Mouse (Mus musculus) adrenal gland, postnatal 36 days (tissue): Measurements from ENCODE around the gene Zfp934. TPM values are rescaled to one million over a fixed set of nuclear protein-coding genes. Genes with fewer than 3 reads are reported as not detected.
"Not testable (repeated sequence)": the region's sequence is repeated elsewhere in the genome, so short reads cannot be mapped to it uniquely, and the experiment has no call there.

ENCODE experiments used
- DNase-seq, 2 experiments: peaks; one replicate each; pipeline ENCODE4 v3.0.0; 2021; ENCODE audit warnings: mixed read lengths in 1 of 2
- long read RNA-seq, 2 experiments: library from polyadenylated mRNA; stranded (forward); transcript quantifications; one replicate each; pipeline ENCODE4 v2.0.0; 2021; ENCODE audit warnings: borderline sequencing depth in 2 of 2
- microRNA-seq: library from miRNA; unstranded; fragments of <30 nt; microRNA quantifications from one replicate; pipeline ENCODE4 v1.2.0, GENCODE M21; 2021
- total RNA-seq, 2 experiments: library from RNA; stranded (reverse); gene quantifications; 2 replicates each; pipeline ENCODE4 v1.2.3; 2021

Zfp934 gene
- 1 to 10 TPM; 3.2 to 4.9 TPM for total RNA-seq
- long read RNA-seq, experiment 1, partial matches to known transcripts = 0 of 9 reads
- long read RNA-seq, experiment 1, other reads (novel, unspliced or antisense) = 5 of 9 reads
- long read RNA-seq, experiment 2, partial matches to known transcripts = 0 of 1 reads
- long read RNA-seq, experiment 2, other reads (novel, unspliced or antisense) = 0 of 1 reads

DNA sequence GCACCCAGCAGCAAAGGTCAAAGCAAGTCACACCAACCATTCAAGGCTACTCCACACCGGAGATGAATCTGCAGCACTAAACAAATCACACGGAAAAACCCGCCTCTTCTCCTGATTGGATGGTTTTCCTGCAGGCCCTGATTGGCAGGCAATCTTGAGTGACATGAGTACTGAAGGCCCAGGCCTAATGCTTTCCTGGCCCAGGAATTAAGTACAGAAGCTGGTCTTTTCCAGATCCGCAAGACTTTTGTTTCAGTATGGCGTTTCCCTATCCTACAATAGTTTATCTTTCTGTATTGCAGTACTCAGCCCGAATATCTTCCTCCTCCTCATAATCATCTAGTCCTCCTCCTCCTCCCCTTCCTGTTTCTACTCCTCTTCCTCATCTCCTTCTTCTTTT is at the start of gene Zfp934:
Gene Zfp934, minus strand, starts transcription at position 101 of the 400 bp plus-strand sequence.
- DNase-seq = not testable (repeated sequence)

DNA sequence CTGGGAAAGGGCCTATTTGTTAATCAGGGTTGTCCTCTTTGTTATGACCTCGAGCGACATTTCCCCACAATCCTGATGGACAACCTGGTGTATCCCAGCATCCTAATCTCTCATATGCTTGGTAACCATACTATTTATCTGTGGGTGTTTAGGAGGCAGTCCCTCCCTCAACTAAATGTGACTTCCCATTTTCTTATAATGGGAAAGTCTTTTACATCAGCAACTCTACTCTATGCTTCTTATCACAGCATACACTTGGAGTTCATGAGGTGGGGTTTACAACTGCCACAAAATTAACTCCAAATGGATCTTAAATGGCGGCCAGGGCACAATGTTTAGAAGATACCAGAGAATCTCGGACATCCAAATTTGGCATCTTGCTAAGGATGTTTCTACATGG is 46.5 kb upstream of the Zfp934 start:
- DNase-seq = not testable (repeated sequence)

DNA sequence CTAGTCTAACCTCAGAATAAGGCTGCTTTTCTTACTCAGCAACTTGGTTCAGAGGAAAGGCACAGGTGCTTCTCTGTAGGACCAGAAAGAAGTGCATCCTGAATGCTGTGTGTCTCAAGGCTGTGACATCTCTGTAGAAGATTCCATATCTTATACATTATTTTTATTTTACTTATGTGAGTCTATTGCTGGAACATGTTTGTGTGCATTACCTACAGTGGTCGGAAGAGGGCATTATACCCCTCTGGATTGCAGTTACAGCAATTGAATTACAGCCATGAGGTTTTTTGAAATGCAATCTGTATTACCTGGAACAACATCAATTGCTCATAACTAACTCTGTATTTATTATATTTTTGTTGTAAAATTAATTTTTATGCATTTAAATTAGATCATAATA is 9.3 kb downstream of the Zfp934 start:
- peak; percentile 10 to 25 for DNase-seq

DNA sequence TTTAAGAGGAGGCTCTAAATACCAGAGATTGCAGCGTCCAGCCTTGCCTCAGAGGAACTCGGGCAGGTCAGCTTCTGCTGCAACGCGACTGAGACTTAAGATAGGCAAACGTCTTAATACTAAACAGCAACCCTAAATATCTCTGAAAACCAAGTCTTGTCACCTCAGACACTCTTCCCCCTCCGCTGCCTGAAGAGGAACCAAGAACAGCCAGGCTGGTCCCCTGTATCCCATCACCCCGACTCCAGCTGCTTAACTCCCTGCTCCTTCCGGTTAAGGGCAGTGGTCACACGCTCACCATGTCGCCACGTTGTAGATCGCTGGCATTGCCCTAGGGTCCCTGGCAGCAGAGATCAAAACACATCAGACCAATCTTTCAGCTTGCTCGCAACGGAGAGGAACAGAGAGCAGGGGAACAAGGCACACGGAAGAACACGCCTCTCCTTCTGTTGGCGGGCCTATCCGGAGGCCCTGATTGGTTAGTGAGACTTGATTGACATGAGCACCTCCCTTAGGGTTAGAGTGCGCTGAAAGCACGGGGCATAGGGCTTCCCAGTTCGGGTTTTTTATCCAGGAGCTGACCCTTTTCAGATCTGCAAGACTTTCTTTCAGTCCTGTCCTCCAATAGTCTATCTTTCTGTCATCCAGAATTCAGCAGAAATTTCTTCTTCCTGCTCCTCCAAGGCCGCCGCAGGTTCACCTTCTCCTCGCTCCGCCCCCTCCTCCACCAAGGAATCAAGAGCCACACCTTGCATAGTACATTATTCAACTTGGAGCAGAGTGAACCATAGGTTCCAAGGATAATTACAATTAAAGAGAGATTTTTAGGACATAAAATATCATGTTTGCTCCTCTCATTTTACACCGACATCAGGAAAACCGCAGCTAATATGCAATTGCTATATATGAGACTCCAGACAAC is 12.5 kb downstream of the Zfp934 start, which contains the start of gene Zfp935:
Gene Zfp935, minus strand, starts transcription at position 323 of the 922 bp plus-strand sequence.
- DNase-seq = peak; percentile 69 to 70

DNA sequence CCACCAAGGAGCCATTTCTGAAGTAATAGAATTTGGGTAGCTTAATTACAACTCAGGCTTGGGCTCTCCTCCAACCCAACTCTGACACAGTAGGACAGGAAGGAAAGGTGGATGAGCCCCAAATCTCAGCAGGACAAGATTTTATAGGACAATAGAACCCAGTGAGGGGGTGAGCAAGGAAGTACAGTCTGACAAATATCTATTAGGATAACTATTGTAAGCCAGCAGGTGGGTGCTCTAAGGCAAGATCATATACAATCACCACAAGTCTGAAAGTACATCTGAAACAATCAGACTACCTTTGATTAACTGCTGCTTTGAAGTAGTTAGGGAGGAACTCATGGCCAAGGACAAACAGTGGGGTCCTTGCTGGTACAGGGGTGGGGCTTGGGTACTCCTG is 40.9 kb downstream of the Zfp934 start:
- DNase-seq = not testable (repeated sequence)

DNA sequence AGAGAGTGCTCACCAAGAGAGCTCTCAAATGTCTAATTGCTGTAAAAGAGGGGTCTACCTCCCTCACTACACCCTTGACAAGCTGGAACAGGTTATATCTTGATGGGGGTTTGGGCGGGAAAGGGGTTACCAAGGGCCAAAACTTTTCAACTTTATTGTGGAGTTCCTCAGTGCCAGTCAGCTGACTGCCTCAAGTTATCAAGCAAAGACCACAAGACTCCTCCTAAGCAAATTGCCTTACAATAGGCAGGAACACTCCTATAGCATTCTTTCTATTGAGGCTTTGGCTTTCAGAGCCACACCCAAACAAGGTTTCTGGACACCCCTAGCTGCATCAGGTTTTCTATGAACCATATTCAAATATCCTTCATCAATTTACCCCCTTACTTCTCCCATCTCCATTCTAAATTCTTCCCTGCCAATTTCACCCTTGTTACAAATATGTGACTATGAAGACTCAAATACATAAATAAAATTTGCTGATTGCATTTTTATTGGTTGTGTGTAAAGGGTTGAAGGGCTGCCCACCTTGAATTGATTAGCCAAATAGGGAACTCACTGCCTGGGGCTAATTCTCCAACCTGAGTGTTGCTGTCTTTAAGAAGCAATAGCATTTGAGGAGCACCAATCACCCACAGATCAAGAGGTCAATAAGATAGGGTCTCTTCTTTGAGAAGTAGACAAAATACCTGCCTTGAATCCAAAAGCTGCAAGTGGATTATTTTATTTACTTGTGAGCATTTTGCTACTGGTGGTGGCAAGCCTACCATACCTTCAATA is 60.2 kb downstream of the Zfp934 start:
- DNase-seq = not testable (repeated sequence)

DNA sequence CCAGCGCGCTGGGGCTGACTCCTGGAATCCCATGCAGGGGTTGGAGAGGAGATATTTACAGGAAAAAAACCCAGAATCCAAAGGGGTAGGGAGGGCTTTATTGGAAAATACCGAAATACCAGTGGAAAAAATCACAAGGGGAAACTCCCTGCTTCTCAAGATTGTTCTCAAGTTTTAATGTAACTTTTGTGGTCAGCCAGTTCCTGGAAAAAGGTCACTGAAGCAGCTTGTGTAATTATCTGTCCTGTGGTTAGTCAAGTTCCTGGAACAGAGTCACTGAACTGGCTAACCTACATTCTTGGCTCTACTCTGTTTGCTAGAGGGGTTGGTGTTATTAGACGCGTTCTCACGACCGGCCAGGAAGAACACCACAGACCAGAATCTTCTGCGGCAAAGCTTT is 98.3 kb downstream of the Zfp934 start:
- not testable (repeated sequence) for DNase-seq

DNA sequence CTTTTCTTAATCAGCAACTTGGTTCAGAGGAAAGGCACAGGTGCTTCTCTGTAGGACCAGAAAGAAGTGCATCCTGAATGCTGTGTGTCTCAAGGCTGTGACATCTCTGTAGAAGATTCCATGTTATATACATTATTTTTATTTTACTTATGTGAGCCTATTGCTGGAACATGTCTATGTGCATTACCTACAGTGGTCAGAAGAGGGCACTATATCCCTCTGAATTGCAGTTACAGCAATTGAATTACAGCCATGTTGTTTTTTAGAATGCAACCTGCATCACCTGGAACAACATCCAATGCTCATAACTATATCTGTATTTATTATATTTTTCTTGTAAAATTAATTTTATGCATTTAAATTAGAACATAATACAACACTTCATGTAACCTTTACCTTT is 101.1 kb downstream of the Zfp934 start:
- peak in 1 of 2 experiments; percentile 8 for DNase-seq

DNA sequence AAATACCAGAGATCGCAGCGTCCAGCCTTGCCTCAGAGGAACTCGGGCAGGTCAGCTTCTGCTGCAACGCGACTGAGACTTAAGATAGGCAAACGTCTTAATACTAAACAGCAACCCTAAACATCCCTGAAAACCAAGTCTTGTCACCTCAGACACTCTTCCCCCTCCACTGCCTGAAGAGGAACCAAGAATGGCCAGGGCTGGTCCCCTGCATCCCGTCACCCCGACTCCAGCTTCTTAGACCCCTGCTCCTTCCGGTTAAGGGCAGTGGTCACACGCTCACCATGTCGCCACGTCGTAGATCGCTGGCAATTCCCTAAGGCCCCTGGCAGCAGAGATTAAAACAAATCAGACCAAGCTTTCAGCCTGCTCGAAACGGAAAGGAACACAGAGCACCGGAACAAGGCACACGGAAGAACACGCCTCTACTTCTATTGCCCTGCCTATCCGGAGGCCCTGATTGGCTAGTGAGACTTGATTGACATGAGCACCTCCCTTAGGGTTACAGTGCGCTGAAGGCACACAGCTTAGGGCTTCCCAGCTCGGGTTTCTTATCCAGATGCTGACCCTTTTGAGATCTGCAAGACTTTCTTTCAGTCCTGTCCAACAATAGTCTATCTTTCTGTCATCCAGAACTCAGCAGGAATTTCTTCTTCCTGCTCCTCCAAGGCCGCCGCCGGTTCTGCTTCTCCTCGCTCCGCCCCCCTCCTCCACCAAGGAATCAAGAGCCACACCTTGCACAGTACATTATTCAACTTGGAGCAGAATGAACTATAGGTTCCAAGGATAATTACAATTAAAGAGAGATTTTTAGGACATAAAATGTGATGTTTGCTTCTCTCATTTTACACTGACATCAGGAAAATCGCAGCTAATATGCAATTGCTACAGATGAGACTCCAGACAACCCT is 104.3 kb downstream of the Zfp934 start, which contains the start of gene Gm49359:
Gene Gm49359, minus strand, starts transcription at position 409 of the 911 bp plus-strand sequence.
- DNase-seq = peak; percentile 90 to 91

Small RNA genes within 50 kb of the gene (microRNA-seq; reads per million reads assigned to microRNA genes)
- not detected for gene Gm22256

Other genes with a start within 250 kb of the Zfp934 start
- under 1 TPM; 0.70 to 0.99 TPM for gene Gm3604, start 188.0 kb downstream of the Zfp934 start, total RNA-seq
- gene Gm49359, start 104.4 kb downstream of the Zfp934 start, total RNA-seq = 10 to 100 TPM in 1 of 2 experiments, 1 to 10 TPM in 1; 8.5 to 11.0 TPM
- not detected for gene Zfp935, start 12.7 kb downstream of the Zfp934 start, total RNA-seq
- gene 6720489N17Rik, start 53.0 kb upstream of the Zfp934 start, total RNA-seq = 1 to 10 TPM in 1 of 2 experiments, under 1 TPM in 1; 0.89 to 1.8 TPM
- 1 to 10 TPM; 4.6 to 4.7 TPM for gene Platr25, start 189.5 kb upstream of the Zfp934 start, total RNA-seq
- gene Gm5141, start 214.6 kb upstream of the Zfp934 start, total RNA-seq = 1 to 10 TPM; 1.3 to 1.9 TPM